Mouse (Mus musculus) kidney, embryonic 16.5 days (tissue): ENCODE results near the gene Tshr. TPM values are rescaled to one million over a fixed set of nuclear protein-coding genes. Genes with fewer than 3 reads are reported as not detected.

ENCODE experiments used
- ATAC-seq: fragments of 200-750 bp; cut with Nextera tagmentation; 2 replicates; pipeline ENCODE4 v1.8.0; 2017; ENCODE audit warnings: moderate TSS enrichment; ENCODE audit not compliant: low FRiP score, low TSS enrichment
- H3K27ac ChIP-seq: fragments of 300-500 bp; sonication (generic); 2 replicates; pipeline ENCODE4 v1.5.1; 2014; ENCODE audit warnings: low read length
- H3K27me3 ChIP-seq: fragments of 300-500 bp; sonication (generic); 2 replicates; pipeline ENCODE4 v1.6.1; 2014; ENCODE audit warnings: low read length, control low read depth, mixed read lengths; ENCODE audit not compliant: insufficient read depth
- H3K36me3 ChIP-seq: fragments of 300-500 bp; sonication (generic); 2 replicates; pipeline ENCODE4 v1.6.1; 2014; ENCODE audit warnings: low read length, control low read depth, mixed read lengths; ENCODE audit not compliant: insufficient read depth
- H3K4me1 ChIP-seq: fragments of 300-500 bp; sonication (generic); 2 replicates; pipeline ENCODE4 v1.6.1; 2014; ENCODE audit warnings: low read length, control low read depth, mixed read lengths; ENCODE audit not compliant: insufficient read depth
- H3K4me2 ChIP-seq: fragments of 300-500 bp; sonication (generic); replicated peaks from 2 replicates; pipeline ENCODE4 v1.6.1; 2014; ENCODE audit warnings: low read depth, low read length
- H3K4me3 ChIP-seq: fragments of 300-500 bp; sonication (generic); 2 replicates; pipeline ENCODE4 v1.5.1; 2014; ENCODE audit warnings: mild to moderate bottlenecking, low read length
- H3K9ac ChIP-seq: fragments of 300-500 bp; sonication (generic); replicated peaks from 2 replicates; pipeline ENCODE4 v1.6.1; 2014; ENCODE audit warnings: low read length
- H3K9me3 ChIP-seq: fragments of 300-500 bp; sonication (generic); 2 replicates; pipeline ENCODE4 v1.6.1; 2016; ENCODE audit warnings: low read length, control low read depth
- WGBS: fragments of 180-500 bp; shearing (Covaris S2); extraction: QIAGEN DNeasy Blood & Tissue Kit; methylation state at CpG from one replicate; pipeline ENCODE4 v1.1.7; 2014; 5-methylcytosine and 5-hydroxymethylcytosine counted together
- polyA plus RNA-seq: library from polyadenylated mRNA; unstranded; fragments of >200 nt; fragmentation: Nextera tagmentation; extraction: Ambion mirVana; gene quantifications from 2 replicates; pipeline ENCODE4 v1.2.1, GENCODE M21; 2015

Tshr gene
- polyA plus RNA-seq, 1 experiment from 2014 or later = 0.81 TPM

DNA sequence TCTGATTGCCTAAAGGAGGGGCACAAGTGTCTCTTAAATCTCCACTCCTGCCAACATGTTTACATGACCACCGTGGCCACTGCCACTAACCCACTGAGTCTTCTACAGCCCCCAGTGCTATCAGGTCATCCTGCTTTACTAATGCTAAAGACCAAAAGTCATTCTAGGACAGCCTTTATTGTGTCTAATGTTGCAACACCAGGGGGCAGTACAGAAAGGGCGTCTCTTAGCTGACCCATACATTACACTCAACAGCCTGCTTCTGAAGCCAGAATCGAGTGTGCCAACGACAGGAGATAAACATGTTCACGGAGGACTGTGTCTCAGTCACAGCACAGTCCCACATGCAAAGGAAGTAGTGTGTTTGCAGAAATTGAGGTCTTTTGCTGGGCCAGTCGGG, 30.7 kb downstream of the Tshr start:
- Histone ChIP-seq H3K9ac (no peak overlapping the region), H3K4me2 (no peak overlapping the region), H3K27ac (no peak overlapping the region), H3K9me3 (peaks cover 3% of the 10 kb centered on the region; the same call in 1 of the 2 replicates), H3K27me3 (no peaks in the 10 kb centered on the region; the same call in 1 of the 2 replicates), H3K4me3 (no peak overlapping the region), H3K4me1 (peaks cover 15% of the 10 kb centered on the region), H3K36me3 (no peaks in the 10 kb centered on the region)
- 69% methylated on average over 6 of the region's 6 CpGs for WGBS
- ATAC-seq = no peak

DNA sequence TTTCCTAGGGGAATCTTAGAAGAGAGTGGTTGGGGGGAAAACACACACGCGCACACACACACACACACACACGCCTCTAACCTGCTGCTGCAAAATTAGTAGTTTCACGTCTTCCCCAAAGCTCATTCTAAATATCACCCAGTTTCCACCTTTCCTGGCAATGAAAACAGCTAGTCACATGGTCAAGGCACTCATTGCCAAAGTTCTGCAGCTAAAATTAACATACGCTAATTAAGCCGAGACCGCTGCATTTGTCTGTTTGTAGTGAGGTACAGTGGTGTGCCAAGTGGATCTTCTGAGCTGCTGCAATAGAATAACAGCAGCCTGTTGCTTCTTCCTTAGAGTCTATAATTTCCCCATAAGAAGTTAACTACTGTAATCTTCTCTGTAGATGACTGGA, 32.5 kb downstream of the Tshr start:
- no peak for ATAC-seq
- Histone ChIP-seq H3K27me3 (no peaks in the 10 kb centered on the region; the same call in 1 of the 2 replicates), H3K9me3 (peaks cover 3% of the 10 kb centered on the region; the same call in 1 of the 2 replicates), H3K4me2 (no peak overlapping the region), H3K4me1 (peaks cover 15% of the 10 kb centered on the region), H3K27ac (no peak overlapping the region), H3K9ac (no peak overlapping the region), H3K4me3 (no peak overlapping the region), H3K36me3 (no peaks in the 10 kb centered on the region)
- 95% methylated on average over 7 of the region's 7 CpGs for WGBS

DNA sequence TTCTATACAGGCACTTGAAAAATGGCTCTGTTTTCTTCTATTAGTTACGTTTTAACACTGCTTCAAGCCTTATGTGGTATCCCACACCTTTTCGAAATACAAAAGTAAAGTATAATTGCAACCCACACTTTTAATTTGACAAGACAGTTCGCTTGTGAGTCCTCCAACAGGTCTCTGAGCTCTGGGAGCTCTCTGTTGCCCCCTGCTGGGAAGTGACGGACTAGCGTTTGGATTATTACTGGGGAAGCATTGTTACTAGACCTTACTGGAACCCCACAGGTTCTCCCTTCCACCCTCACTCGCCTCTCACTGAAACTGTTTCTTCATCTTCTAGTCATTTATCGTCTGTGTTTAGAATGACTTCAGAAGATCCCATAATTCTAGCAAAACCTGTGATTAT, 34.4 kb downstream of the Tshr start:
- no peak overlapping the region for H3K9ac ChIP-seq
- WGBS = 54% methylated on average over 7 of the region's 7 CpGs
- no peaks in the 10 kb centered on the region for H3K36me3 ChIP-seq

DNA sequence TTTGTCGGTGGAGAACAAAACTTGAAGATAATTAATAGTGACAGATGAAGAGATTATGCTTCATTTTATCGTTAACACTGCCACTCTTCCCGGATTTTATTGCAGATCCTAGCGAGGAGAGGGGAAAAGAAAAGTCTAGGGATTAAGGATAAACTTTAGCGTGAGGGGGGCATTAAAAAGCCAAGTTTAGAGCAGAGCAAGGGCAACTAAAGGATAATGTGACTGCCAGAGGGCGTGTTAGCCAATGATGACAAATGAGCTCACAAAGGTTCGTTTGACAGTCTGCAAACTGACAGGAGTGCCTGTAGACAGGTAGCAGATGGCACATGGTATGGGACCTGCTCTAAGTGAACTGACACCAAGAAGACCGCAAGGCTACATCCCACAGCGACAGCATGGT, 36.9 kb downstream of the Tshr start:
- H3K9me3 ChIP-seq = peaks cover 3% of the 10 kb centered on the region; the same call in 1 of the 2 replicates
- no peaks in the 10 kb centered on the region for H3K4me1 ChIP-seq
- WGBS = 33% methylated on average over 9 of the region's 9 CpGs
- ATAC-seq = no peak
- no peak overlapping the region for H3K4me3 ChIP-seq
- H3K9ac ChIP-seq = no peak overlapping the region
- H3K27me3 ChIP-seq = no peaks in the 10 kb centered on the region; the same call in 1 of the 2 replicates
- no peak overlapping the region for H3K4me2 ChIP-seq
- no peak overlapping the region for H3K27ac ChIP-seq
- H3K36me3 ChIP-seq = no peaks in the 10 kb centered on the region

More for the DNA sequence above, 34.4 kb downstream of the Tshr start:
- Histone ChIP-seq H3K27ac (no peak overlapping the region), H3K4me1 (no peaks in the 10 kb centered on the region), H3K9me3 (peaks cover 3% of the 10 kb centered on the region; the same call in 1 of the 2 replicates), H3K27me3 (no peaks in the 10 kb centered on the region; the same call in 1 of the 2 replicates), H3K4me3 (no peak overlapping the region), H3K4me2 (no peak overlapping the region)
- ATAC-seq = no peak

DNA sequence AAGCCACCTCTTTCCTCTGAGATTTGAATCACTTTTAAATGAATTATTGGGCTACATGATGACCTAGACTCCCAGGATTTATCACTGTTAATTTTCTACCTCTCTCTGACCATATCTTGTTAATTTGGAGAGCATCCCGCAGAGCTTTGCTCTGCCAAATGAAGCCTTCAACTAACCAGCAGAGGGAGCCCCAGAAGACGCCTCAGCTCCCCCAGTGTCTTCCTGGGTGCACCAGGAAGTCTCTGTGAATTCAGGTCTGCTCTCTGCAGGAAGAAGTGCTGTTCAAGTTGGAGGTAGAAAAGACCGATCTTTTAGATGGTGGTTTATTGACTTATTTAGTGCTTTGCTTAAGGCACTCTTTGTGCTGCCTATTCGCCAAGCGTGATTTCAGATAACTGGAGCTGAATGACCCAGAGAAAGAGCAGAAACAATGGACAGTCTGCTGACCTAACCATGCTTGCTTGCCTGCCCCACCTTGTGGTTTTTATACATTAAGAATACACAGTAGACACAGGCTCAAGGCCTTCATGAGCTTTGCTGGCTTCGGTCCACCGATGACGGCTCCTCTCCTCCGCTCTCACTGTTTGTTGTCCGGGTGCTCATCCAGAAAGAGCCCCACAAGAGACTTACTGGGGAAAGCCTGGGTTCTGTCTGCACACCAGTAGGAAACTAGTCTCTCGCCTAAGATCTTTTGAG, 38.9 kb downstream of the Tshr start:
- Histone ChIP-seq H3K4me2 (0 out of 2 replicates have a peak overlapping the region, but pooled peaks have one; percentile 5), H3K4me1 (no peaks in the 10 kb centered on the region), H3K9me3 (no peaks in the 10 kb centered on the region), H3K36me3 (no peaks in the 10 kb centered on the region), H3K9ac (no peak overlapping the region), H3K27ac (no peak overlapping the region), H3K27me3 (no peaks in the 10 kb centered on the region), H3K4me3 (no peak overlapping the region)
- 54% methylated on average over 11 of the region's 11 CpGs for WGBS
- ATAC-seq = peak; percentile 86; the same call in 1 of the 2 replicates

DNA sequence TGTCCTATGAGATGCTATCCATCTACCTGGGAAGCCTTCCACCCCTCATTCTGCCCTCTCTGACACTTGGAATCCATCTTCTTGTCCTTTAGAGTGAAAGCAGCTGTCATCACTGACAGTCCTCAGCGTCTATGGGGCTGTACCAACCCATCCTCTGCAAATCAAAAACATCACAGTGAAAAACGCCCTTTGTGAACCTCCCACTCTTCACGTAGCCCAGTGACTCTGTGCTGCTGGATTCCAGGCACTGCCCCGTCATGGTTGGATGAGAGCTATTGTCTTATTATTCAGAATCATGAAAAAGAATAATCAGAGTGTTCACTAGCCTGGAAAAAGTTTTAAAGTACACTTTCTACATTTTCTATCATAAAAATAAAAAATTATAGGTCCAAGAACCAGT, 42.1 kb downstream of the Tshr start:
- 23% methylated on average over 4 of the region's 4 CpGs for WGBS
- Histone ChIP-seq H3K27me3 (no peaks in the 10 kb centered on the region), H3K4me2 (no peak overlapping the region), H3K27ac (no peak overlapping the region), H3K9ac (no peak overlapping the region), H3K36me3 (no peaks in the 10 kb centered on the region), H3K9me3 (no peaks in the 10 kb centered on the region), H3K4me1 (no peaks in the 10 kb centered on the region), H3K4me3 (no peak overlapping the region)
- ATAC-seq = no peak

DNA sequence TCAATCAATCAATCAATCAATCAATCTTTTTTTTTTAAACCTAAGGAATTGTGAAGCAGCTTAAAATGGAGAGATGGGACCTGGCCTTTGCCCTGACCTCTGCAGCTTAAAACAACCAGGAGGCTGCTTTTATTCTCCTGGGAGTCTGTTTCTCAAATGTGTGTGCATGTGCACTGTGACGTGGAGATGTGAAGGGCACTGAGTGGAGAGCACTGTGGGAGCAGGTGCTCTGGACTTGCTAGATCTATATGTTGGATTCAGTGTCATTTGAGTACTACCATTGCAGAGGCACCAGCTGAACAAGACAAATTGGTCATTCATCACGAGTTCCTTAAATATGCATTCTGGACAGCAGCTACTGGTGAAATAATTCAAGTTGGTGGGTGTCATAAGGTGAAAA, 42.8 kb downstream of the Tshr start:
- Histone ChIP-seq H3K36me3 (no peaks in the 10 kb centered on the region), H3K4me1 (no peaks in the 10 kb centered on the region), H3K9ac (no peak overlapping the region), H3K4me2 (no peak overlapping the region), H3K4me3 (no peak overlapping the region), H3K27ac (no peak overlapping the region), H3K27me3 (no peaks in the 10 kb centered on the region), H3K9me3 (no peaks in the 10 kb centered on the region)
- 55% methylated on average over 2 of the region's 2 CpGs for WGBS
- ATAC-seq = no peak

DNA sequence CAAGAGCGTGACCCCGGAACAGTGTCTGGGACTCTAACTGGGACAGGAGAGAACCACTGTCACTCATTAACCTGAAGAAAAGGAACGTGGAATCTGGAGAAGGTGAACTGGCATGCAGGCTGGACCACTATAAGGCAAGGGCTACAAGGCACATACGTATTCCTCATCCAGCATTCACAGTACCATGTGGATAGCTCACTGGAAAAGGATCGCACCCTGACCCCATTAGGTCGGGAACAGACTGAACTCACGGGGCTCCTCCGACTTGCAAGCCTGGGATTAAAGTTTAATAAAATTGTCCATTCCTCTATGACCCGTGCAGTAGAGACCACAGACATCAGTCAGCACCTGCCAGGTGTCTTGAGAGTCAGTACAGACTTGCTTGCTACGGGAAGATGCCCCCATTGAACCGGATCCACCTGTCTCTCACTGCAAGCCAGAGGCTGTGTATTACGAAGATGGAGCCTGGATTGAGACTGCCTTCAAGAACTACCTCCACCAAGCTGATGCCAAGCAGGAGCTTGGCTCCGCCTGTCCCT, 97.9 kb downstream of the Tshr start:
- no peak overlapping the region for H3K4me3 ChIP-seq
- H3K36me3 ChIP-seq = no peaks in the 10 kb centered on the region
- no peaks in the 10 kb centered on the region for H3K27me3 ChIP-seq
- H3K9ac ChIP-seq = no peak overlapping the region
- no peaks in the 10 kb centered on the region for H3K4me1 ChIP-seq
- peak; percentile 95 for ATAC-seq
- peaks cover 3% of the 10 kb centered on the region; the same call in 1 of the 2 replicates for H3K9me3 ChIP-seq
- no peak overlapping the region for H3K27ac ChIP-seq
- H3K4me2 ChIP-seq = no peak overlapping the region
- WGBS = 83% methylated on average over 13 of the region's 13 CpGs

DNA sequence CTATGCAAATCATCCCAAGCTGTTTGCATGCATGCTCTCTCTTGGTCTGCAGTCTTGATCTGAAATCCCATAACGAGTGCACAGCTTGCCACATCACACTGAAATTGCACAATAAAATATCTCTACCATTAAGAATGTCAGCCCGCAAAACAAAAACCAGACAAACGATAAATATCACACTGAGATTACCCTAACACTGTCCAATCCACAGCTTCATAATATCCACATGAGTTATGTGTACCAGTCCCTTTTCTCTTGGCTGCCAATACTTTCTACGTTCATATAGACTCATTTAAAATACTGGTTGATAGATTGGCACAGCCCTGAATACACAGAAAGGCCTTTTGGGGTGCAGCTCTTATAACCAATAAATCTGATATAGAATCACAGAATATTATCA, 102.0 kb downstream of the Tshr start:
- ATAC-seq = no peak
- 83% methylated on average over 4 of the region's 4 CpGs for WGBS
- Histone ChIP-seq H3K27ac (no peak overlapping the region), H3K4me2 (no peak overlapping the region), H3K9ac (no peak overlapping the region), H3K4me1 (no peaks in the 10 kb centered on the region), H3K27me3 (no peaks in the 10 kb centered on the region), H3K4me3 (no peak overlapping the region), H3K36me3 (no peaks in the 10 kb centered on the region), H3K9me3 (peaks cover 1% of the 10 kb centered on the region; the same call in 1 of the 2 replicates)

DNA sequence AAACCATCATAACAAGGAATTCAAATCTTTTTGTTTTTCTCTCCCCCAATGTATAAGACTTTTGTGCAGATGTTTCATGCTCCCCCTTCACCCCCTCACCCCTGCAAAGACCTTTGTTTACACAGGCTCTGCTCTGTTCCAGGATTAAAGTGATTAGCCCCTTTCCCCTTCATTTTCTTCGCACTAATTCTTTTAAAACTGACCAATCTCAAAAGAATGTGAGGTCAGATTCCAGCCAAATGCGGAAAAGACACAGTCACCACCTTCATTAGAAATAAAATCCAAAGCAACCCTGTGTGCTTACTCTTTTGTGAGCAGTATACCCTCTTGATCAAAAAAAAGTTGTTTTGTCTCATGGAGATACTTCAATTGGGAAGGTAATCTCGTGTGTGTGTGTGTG, 104.0 kb downstream of the Tshr start:
- ATAC-seq = no peak
- WGBS = 53% methylated on average over 3 of the region's 3 CpGs

More for the DNA sequence above, 104.0 kb downstream of the Tshr start:
- Histone ChIP-seq H3K9ac (no peak overlapping the region), H3K9me3 (no peaks in the 10 kb centered on the region), H3K27ac (no peak overlapping the region), H3K4me1 (no peaks in the 10 kb centered on the region), H3K27me3 (no peaks in the 10 kb centered on the region), H3K36me3 (no peaks in the 10 kb centered on the region), H3K4me2 (no peak overlapping the region), H3K4me3 (no peak overlapping the region)
